Mouse (Mus musculus): Measurements from ENCODE around the gene Mtmr3. TPM values are rescaled to one million over a fixed set of nuclear protein-coding genes. Genes with fewer than 3 reads are reported as not detected.

Gene Mtmr3
- total and polyA plus RNA-seq, 3 experiments: 26.4 to 81.4 (median 68.9) TPM

DNA sequence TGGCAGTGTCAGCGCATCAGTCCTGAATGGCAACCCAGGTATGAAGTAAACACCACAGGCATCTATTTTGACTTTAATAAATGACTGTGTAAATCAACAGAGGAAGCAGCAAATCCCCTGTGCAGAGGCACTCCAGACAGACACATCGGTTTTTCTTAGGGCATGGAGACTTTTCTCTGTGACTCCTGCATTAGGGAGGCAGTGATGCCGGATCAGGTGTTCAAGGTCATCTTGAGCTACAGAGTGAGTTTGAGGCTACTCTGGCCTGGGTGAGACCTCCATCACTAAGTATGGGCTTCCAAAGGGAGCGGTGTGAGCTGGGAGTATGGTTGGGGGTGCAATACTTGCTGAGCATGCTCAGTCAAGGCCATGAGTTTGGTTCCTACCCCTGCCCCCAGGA, 130.0 kb downstream of the Mtmr3 start:
- H3K9me3 ChIP-seq (replicated peaks): no peaks in the 10 kb centered on the region
- peaks cover 70% of the 10 kb centered on the region for H3K27me3 ChIP-seq (ENCODE audit: insufficient read depth, low read length)
- H3K36me3 ChIP-seq (replicated peaks): no peaks in the 10 kb centered on the region
- DNase-seq (ENCODE audit: low spot score) (no peak), ATAC-seq (ENCODE audit: extremely low read depth, insufficient number of reproducible peaks, low FRiP score, poor library complexity, severe bottlenecking) (no peak)
- no peak overlapping the region for H3K4me3 ChIP-seq (ENCODE audit: low read depth, low read length)
- no peak for TF ChIP-seq GATA1 (IDR thresholded peaks at IDR 0.05; ENCODE audit: borderline replicate concordance, low read length)
- no peak for TF ChIP-seq CTCF (IDR thresholded peaks at IDR 0.05; ENCODE audit: low read depth, low read length)
- no peak for TF ChIP-seq POLR2AphosphoS5 (IDR thresholded peaks at IDR 0.05; ENCODE audit: insufficient replicate concordance, low read depth, low read length)
- TF ChIP-seq TAL1 (conservative IDR thresholded peaks at IDR 0.05; ENCODE audit: low read depth, low read length): no peak
- no peak for TF ChIP-seq GATA2 (IDR thresholded peaks at IDR 0.05; ENCODE audit: borderline replicate concordance, low read depth, low read length)
- peaks cover 2% of the 10 kb centered on the region; the same call in 1 of the 2 replicates for H3K4me1 ChIP-seq (ENCODE audit: insufficient read depth, low read depth, low read length)

DNA sequence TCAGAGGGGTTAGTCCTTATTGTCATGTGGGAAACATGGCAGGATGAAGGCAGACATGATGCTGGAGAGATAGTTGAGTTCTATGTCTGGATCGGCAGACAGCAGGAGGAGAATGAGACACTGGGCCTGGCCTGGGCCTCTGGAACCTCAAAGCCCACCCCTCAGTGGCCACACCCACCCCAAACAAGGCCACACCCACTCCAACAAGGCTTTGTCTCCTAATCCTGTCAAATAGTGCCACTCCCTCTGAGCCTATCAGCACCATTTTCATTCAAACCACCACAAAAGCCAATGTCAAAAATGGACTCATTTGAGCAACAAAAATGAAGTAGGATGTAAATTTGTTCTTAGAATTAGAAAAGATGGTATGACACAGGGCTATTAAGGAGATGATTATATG, 130.5 kb downstream of the Mtmr3 start:
- TF ChIP-seq TAL1 (conservative IDR thresholded peaks at IDR 0.05; ENCODE audit: low read depth, low read length) (no peak), CTCF (IDR thresholded peaks at IDR 0.05; ENCODE audit: low read depth, low read length) (no peak), GATA1 (IDR thresholded peaks at IDR 0.05; ENCODE audit: borderline replicate concordance, low read length) (no peak), POLR2AphosphoS5 (IDR thresholded peaks at IDR 0.05; ENCODE audit: insufficient replicate concordance, low read depth, low read length) (no peak), GATA2 (IDR thresholded peaks at IDR 0.05; ENCODE audit: borderline replicate concordance, low read depth, low read length) (no peak)
- Histone ChIP-seq H3K4me3 (ENCODE audit: low read depth, low read length) (no peak overlapping the region), H3K4me1 (ENCODE audit: insufficient read depth, low read depth, low read length) (peaks cover 2% of the 10 kb centered on the region; the same call in 1 of the 2 replicates), H3K9me3 (replicated peaks) (no peaks in the 10 kb centered on the region), H3K27me3 (ENCODE audit: insufficient read depth, low read length) (peaks cover 73% of the 10 kb centered on the region), H3K36me3 (replicated peaks) (no peaks in the 10 kb centered on the region)
- no peak for DNase-seq (ENCODE audit: low spot score)
- ATAC-seq (ENCODE audit: extremely low read depth, insufficient number of reproducible peaks, low FRiP score, poor library complexity, severe bottlenecking): no peak

DNA sequence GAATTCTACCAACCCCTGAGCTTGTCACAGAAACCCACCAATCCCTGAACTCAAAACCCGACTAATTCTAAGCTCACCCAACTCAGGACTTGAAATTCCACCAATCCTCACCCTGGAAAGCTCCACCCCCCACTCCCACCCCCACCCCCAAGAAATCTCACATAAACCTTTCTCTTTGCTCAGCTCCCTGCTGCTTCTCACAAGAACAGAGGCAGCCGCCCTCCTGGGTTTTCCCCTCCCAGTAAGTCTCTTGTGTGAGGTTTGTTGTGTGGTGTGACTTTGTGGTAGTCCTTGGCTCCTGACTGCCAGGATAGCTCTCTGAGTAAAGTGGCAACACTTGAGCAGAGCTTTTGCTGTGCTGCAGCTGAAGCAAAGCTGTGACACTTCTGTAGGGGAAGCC, 131.8 kb downstream of the Mtmr3 start:
- Histone ChIP-seq H3K4me1 (ENCODE audit: insufficient read depth, low read depth, low read length) (peaks cover 2% of the 10 kb centered on the region; the same call in 1 of the 2 replicates), H3K27me3 (ENCODE audit: insufficient read depth, low read length) (peaks cover 79% of the 10 kb centered on the region), H3K36me3 (replicated peaks) (no peaks in the 10 kb centered on the region), H3K9me3 (replicated peaks) (no peaks in the 10 kb centered on the region), H3K4me3 (ENCODE audit: low read depth, low read length) (no peak overlapping the region)
- DNase-seq (ENCODE audit: low spot score) (no peak), ATAC-seq (ENCODE audit: extremely low read depth, insufficient number of reproducible peaks, low FRiP score, poor library complexity, severe bottlenecking) (no peak)
- TF ChIP-seq TAL1 (conservative IDR thresholded peaks at IDR 0.05; ENCODE audit: low read depth, low read length) (no peak), CTCF (IDR thresholded peaks at IDR 0.05; ENCODE audit: low read depth, low read length) (no peak), GATA1 (IDR thresholded peaks at IDR 0.05; ENCODE audit: borderline replicate concordance, low read length) (no peak)

DNA sequence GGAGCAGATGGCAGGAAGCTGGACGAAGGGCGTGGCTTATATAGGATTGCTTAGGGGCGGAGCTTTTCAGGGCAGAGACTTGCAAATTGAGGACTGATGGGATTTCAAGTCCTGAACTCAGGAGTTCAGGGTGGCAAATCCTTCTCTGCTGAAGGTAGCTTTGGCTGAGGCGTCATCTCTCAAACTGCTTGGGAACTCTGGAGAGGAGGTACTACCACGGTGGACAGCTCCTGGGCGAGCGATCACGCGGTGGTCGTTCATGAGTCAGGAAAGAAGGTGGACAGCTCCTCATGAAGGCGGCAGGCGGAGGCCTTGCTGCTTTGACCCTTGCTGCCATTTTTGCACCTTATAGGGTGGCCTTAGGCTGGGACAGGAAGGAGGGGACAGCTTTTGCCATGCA, 133.5 kb downstream of the Mtmr3 start:
- Histone ChIP-seq H3K36me3 (replicated peaks) (no peaks in the 10 kb centered on the region), H3K9me3 (replicated peaks) (no peaks in the 10 kb centered on the region), H3K4me3 (ENCODE audit: low read depth, low read length) (no peak overlapping the region), H3K4me1 (ENCODE audit: insufficient read depth, low read depth, low read length) (peaks cover 2% of the 10 kb centered on the region; the same call in 1 of the 2 replicates), H3K27me3 (ENCODE audit: insufficient read depth, low read length) (peaks cover 74% of the 10 kb centered on the region)
- no peak for TF ChIP-seq CTCF (IDR thresholded peaks at IDR 0.05; ENCODE audit: low read depth, low read length)
- no peak for TF ChIP-seq GATA1 (IDR thresholded peaks at IDR 0.05; ENCODE audit: borderline replicate concordance, low read length)
- no peak for TF ChIP-seq TAL1 (conservative IDR thresholded peaks at IDR 0.05; ENCODE audit: low read depth, low read length)
- no peak for TF ChIP-seq POLR2AphosphoS5 (IDR thresholded peaks at IDR 0.05; ENCODE audit: insufficient replicate concordance, low read depth, low read length)
- TF ChIP-seq GATA2 (IDR thresholded peaks at IDR 0.05; ENCODE audit: borderline replicate concordance, low read depth, low read length): no peak
- no peak for ATAC-seq (ENCODE audit: extremely low read depth, insufficient number of reproducible peaks, low FRiP score, poor library complexity, severe bottlenecking)
- DNase-seq (ENCODE audit: low spot score): no peak

DNA sequence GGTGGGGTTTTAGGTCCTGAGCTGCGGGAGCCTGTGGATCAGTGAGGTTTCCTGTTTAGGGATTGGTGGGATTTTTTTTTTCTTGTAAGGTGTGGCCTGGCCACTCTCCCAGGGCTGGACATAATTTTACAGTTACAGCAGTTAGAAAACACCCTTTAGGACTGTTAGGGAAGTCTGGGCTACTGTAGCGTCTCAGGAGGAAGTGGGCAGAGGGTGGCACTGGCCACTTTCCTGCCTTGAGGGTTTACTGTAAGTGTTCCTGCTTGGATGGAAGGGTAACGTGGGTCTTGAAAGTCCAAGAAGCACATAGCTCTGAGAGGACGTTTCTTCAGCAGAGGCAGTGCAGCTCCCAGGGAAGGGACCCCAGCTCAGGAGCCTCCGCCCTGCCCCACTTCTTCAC, 134.0 kb downstream of the Mtmr3 start:
- TF ChIP-seq CTCF (IDR thresholded peaks at IDR 0.05; ENCODE audit: low read depth, low read length) (no peak), TAL1 (conservative IDR thresholded peaks at IDR 0.05; ENCODE audit: low read depth, low read length) (no peak), GATA2 (IDR thresholded peaks at IDR 0.05; ENCODE audit: borderline replicate concordance, low read depth, low read length) (no peak), POLR2AphosphoS5 (IDR thresholded peaks at IDR 0.05; ENCODE audit: insufficient replicate concordance, low read depth, low read length) (no peak), GATA1 (IDR thresholded peaks at IDR 0.05; ENCODE audit: borderline replicate concordance, low read length) (no peak)
- DNase-seq (ENCODE audit: low spot score) (no peak), ATAC-seq (ENCODE audit: extremely low read depth, insufficient number of reproducible peaks, low FRiP score, poor library complexity, severe bottlenecking) (no peak)
- Histone ChIP-seq H3K9me3 (replicated peaks) (no peaks in the 10 kb centered on the region), H3K4me3 (ENCODE audit: low read depth, low read length) (no peak overlapping the region), H3K36me3 (replicated peaks) (no peaks in the 10 kb centered on the region), H3K27me3 (ENCODE audit: insufficient read depth, low read length) (peaks cover 71% of the 10 kb centered on the region), H3K4me1 (ENCODE audit: insufficient read depth, low read depth, low read length) (peaks cover 2% of the 10 kb centered on the region; the same call in 1 of the 2 replicates)

DNA sequence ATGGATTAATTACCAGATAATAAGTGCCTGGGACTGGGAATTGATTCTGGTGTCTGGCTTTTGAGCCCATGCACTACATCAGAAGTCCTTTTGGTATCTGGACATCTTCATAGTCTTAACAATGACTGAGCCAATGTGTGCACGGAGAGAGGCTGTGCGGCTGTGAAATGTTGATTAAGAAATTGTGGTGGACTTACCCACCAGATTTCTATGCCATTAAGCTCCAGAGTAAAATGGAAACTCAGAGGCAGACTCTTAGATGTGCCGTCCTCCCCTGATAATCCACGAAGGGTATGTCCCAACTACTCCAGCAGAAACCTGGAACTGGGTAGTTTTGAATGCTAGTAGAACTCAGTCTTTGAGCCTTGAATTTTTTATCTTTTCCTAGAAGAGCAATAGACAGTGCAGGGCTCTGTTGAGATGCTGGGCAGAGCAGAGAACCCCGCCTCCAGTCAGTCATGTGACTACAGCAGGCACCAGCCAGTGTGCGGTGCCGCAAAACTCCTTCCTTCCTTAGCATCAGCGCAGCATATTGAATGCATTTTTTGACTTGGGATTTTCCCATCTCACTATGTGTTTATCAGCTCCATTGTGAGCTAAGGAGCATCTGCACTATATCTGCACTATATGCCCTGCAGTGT, 139.6 kb downstream of the Mtmr3 start:
- Histone ChIP-seq H3K4me3 (ENCODE audit: low read depth, low read length) (no peak overlapping the region), H3K9me3 (replicated peaks) (no peaks in the 10 kb centered on the region), H3K36me3 (replicated peaks) (no peaks in the 10 kb centered on the region), H3K4me1 (ENCODE audit: insufficient read depth, low read depth, low read length) (peaks cover 2% of the 10 kb centered on the region), H3K27me3 (ENCODE audit: insufficient read depth, low read length) (peaks cover 53% of the 10 kb centered on the region)
- ATAC-seq (ENCODE audit: extremely low read depth, insufficient number of reproducible peaks, low FRiP score, poor library complexity, severe bottlenecking): no peak
- DNase-seq (ENCODE audit: low spot score): no peak
- TF ChIP-seq TAL1 (conservative IDR thresholded peaks at IDR 0.05; ENCODE audit: low read depth, low read length) (no peak), GATA2 (IDR thresholded peaks at IDR 0.05; ENCODE audit: borderline replicate concordance, low read depth, low read length) (no peak)

Measured in G1E (cell line).